Mouse (Mus musculus): ENCODE data around the gene Nxf1. TPM values are rescaled to one million over a fixed set of nuclear protein-coding genes. Genes with fewer than 3 reads are reported as not detected.

The Nxf1 gene
- polyA plus RNA-seq, 1 experiment from 2014 or later = 39.4 TPM

Other genes starting within 250 kb of the Nxf1 start
- not detected for gene Slc22a8, start 165.8 kb upstream of the Nxf1 start, polyA plus RNA-seq (2014; fragmentation: Illumina TruSeq; extraction: RNeasy Lipid Tissue Mini Kit (QIAGEN cat#74804); ENCODE audit: low read depth, low replicate concordance)
- gene Slc22a6, start 139.0 kb upstream of the Nxf1 start, polyA plus RNA-seq (2014; fragmentation: Illumina TruSeq; extraction: RNeasy Lipid Tissue Mini Kit (QIAGEN cat#74804); ENCODE audit: low read depth, low replicate concordance) = not detected
- gene Chrm1, start 93.3 kb upstream of the Nxf1 start, polyA plus RNA-seq (2014; fragmentation: Illumina TruSeq; extraction: RNeasy Lipid Tissue Mini Kit (QIAGEN cat#74804); ENCODE audit: low read depth, low replicate concordance) = 0.08 TPM
- 49.2 TPM for gene Slc3a2, start 33.7 kb upstream of the Nxf1 start, polyA plus RNA-seq (2014; fragmentation: Illumina TruSeq; extraction: RNeasy Lipid Tissue Mini Kit (QIAGEN cat#74804); ENCODE audit: low read depth, low replicate concordance)
- gene Wdr74, start 21.2 kb upstream of the Nxf1 start, polyA plus RNA-seq (2014; fragmentation: Illumina TruSeq; extraction: RNeasy Lipid Tissue Mini Kit (QIAGEN cat#74804); ENCODE audit: low read depth, low replicate concordance) = 8.7 TPM
- not detected for gene 1700092M07Rik, start 16.4 kb upstream of the Nxf1 start, polyA plus RNA-seq (2014; fragmentation: Illumina TruSeq; extraction: RNeasy Lipid Tissue Mini Kit (QIAGEN cat#74804); ENCODE audit: low read depth, low replicate concordance)
- gene Stx5a, start 15.7 kb upstream of the Nxf1 start, polyA plus RNA-seq (2014; fragmentation: Illumina TruSeq; extraction: RNeasy Lipid Tissue Mini Kit (QIAGEN cat#74804); ENCODE audit: low read depth, low replicate concordance) = 45.2 TPM
- 19.2 TPM for gene Tmem223, start 13.9 kb downstream of the Nxf1 start, polyA plus RNA-seq (2014; fragmentation: Illumina TruSeq; extraction: RNeasy Lipid Tissue Mini Kit (QIAGEN cat#74804); ENCODE audit: low read depth, low replicate concordance)
- gene Tmem179b, start 17.4 kb downstream of the Nxf1 start, polyA plus RNA-seq (2014; fragmentation: Illumina TruSeq; extraction: RNeasy Lipid Tissue Mini Kit (QIAGEN cat#74804); ENCODE audit: low read depth, low replicate concordance) = 30.8 TPM
- not detected for gene Taf6l, start 29.3 kb downstream of the Nxf1 start, polyA plus RNA-seq (2014; fragmentation: Illumina TruSeq; extraction: RNeasy Lipid Tissue Mini Kit (QIAGEN cat#74804); ENCODE audit: low read depth, low replicate concordance)
- gene Polr2g, start 41.5 kb downstream of the Nxf1 start, polyA plus RNA-seq (2014; fragmentation: Illumina TruSeq; extraction: RNeasy Lipid Tissue Mini Kit (QIAGEN cat#74804); ENCODE audit: low read depth, low replicate concordance) = 19.2 TPM
- not detected for gene Zbtb3, start 45.5 kb downstream of the Nxf1 start, polyA plus RNA-seq (2014; fragmentation: Illumina TruSeq; extraction: RNeasy Lipid Tissue Mini Kit (QIAGEN cat#74804); ENCODE audit: low read depth, low replicate concordance)
- 27.0 TPM for gene Ttc9c, start 62.3 kb downstream of the Nxf1 start, polyA plus RNA-seq (2014; fragmentation: Illumina TruSeq; extraction: RNeasy Lipid Tissue Mini Kit (QIAGEN cat#74804); ENCODE audit: low read depth, low replicate concordance)
- gene Hnrnpul2, start 62.9 kb downstream of the Nxf1 start, polyA plus RNA-seq (2014; fragmentation: Illumina TruSeq; extraction: RNeasy Lipid Tissue Mini Kit (QIAGEN cat#74804); ENCODE audit: low read depth, low replicate concordance) = 49.7 TPM
- not detected for gene AC129217.1, start 72.7 kb downstream of the Nxf1 start, polyA plus RNA-seq (2014; fragmentation: Illumina TruSeq; extraction: RNeasy Lipid Tissue Mini Kit (QIAGEN cat#74804); ENCODE audit: low read depth, low replicate concordance)
- 6.6 TPM for gene Bscl2, start 80.4 kb downstream of the Nxf1 start, polyA plus RNA-seq (2014; fragmentation: Illumina TruSeq; extraction: RNeasy Lipid Tissue Mini Kit (QIAGEN cat#74804); ENCODE audit: low read depth, low replicate concordance)
- not detected for gene Gng3, start 82.1 kb downstream of the Nxf1 start, polyA plus RNA-seq (2014; fragmentation: Illumina TruSeq; extraction: RNeasy Lipid Tissue Mini Kit (QIAGEN cat#74804); ENCODE audit: low read depth, low replicate concordance)
- not detected for gene Lrrn4cl, start 93.7 kb downstream of the Nxf1 start, polyA plus RNA-seq (2014; fragmentation: Illumina TruSeq; extraction: RNeasy Lipid Tissue Mini Kit (QIAGEN cat#74804); ENCODE audit: low read depth, low replicate concordance)
- 32.8 TPM for gene Ubxn1, start 114.4 kb downstream of the Nxf1 start, polyA plus RNA-seq (2014; fragmentation: Illumina TruSeq; extraction: RNeasy Lipid Tissue Mini Kit (QIAGEN cat#74804); ENCODE audit: low read depth, low replicate concordance)
- 2.7 TPM for gene Uqcc3, start 123.8 kb downstream of the Nxf1 start, polyA plus RNA-seq (2014; fragmentation: Illumina TruSeq; extraction: RNeasy Lipid Tissue Mini Kit (QIAGEN cat#74804); ENCODE audit: low read depth, low replicate concordance)
- gene Lbhd1, start 126.7 kb downstream of the Nxf1 start, polyA plus RNA-seq (2014; fragmentation: Illumina TruSeq; extraction: RNeasy Lipid Tissue Mini Kit (QIAGEN cat#74804); ENCODE audit: low read depth, low replicate concordance) = 49.1 TPM
- gene Gm49403, start 126.9 kb downstream of the Nxf1 start, polyA plus RNA-seq (2014; fragmentation: Illumina TruSeq; extraction: RNeasy Lipid Tissue Mini Kit (QIAGEN cat#74804); ENCODE audit: low read depth, low replicate concordance) = not detected
- 9.1 TPM for gene 1810009A15Rik, start 131.8 kb downstream of the Nxf1 start, polyA plus RNA-seq (2014; fragmentation: Illumina TruSeq; extraction: RNeasy Lipid Tissue Mini Kit (QIAGEN cat#74804); ENCODE audit: low read depth, low replicate concordance)
- not detected for gene Gm49416, start 131.9 kb downstream of the Nxf1 start, polyA plus RNA-seq (2014; fragmentation: Illumina TruSeq; extraction: RNeasy Lipid Tissue Mini Kit (QIAGEN cat#74804); ENCODE audit: low read depth, low replicate concordance)
- 0.77 TPM for gene Ints5, start 135.9 kb downstream of the Nxf1 start, polyA plus RNA-seq (2014; fragmentation: Illumina TruSeq; extraction: RNeasy Lipid Tissue Mini Kit (QIAGEN cat#74804); ENCODE audit: low read depth, low replicate concordance)
- 79.5 TPM for gene Ganab, start 141.0 kb downstream of the Nxf1 start, polyA plus RNA-seq (2014; fragmentation: Illumina TruSeq; extraction: RNeasy Lipid Tissue Mini Kit (QIAGEN cat#74804); ENCODE audit: low read depth, low replicate concordance)
- 6.2 TPM for gene B3gat3, start 163.3 kb downstream of the Nxf1 start, polyA plus RNA-seq (2014; fragmentation: Illumina TruSeq; extraction: RNeasy Lipid Tissue Mini Kit (QIAGEN cat#74804); ENCODE audit: low read depth, low replicate concordance)
- 0.50 TPM for gene Rom1, start 172.3 kb downstream of the Nxf1 start, polyA plus RNA-seq (2014; fragmentation: Illumina TruSeq; extraction: RNeasy Lipid Tissue Mini Kit (QIAGEN cat#74804); ENCODE audit: low read depth, low replicate concordance)
- 5.5 TPM for gene Eml3, start 172.5 kb downstream of the Nxf1 start, polyA plus RNA-seq (2014; fragmentation: Illumina TruSeq; extraction: RNeasy Lipid Tissue Mini Kit (QIAGEN cat#74804); ENCODE audit: low read depth, low replicate concordance)
- 28.0 TPM for gene Mta2, start 184.8 kb downstream of the Nxf1 start, polyA plus RNA-seq (2014; fragmentation: Illumina TruSeq; extraction: RNeasy Lipid Tissue Mini Kit (QIAGEN cat#74804); ENCODE audit: low read depth, low replicate concordance)
- 2.6 TPM for gene Tut1, start 196.8 kb downstream of the Nxf1 start, polyA plus RNA-seq (2014; fragmentation: Illumina TruSeq; extraction: RNeasy Lipid Tissue Mini Kit (QIAGEN cat#74804); ENCODE audit: low read depth, low replicate concordance)
- 44.9 TPM for gene Eef1g, start 210.0 kb downstream of the Nxf1 start, polyA plus RNA-seq (2014; fragmentation: Illumina TruSeq; extraction: RNeasy Lipid Tissue Mini Kit (QIAGEN cat#74804); ENCODE audit: low read depth, low replicate concordance)
- gene Ahnak, start 232.2 kb downstream of the Nxf1 start, polyA plus RNA-seq (2014; fragmentation: Illumina TruSeq; extraction: RNeasy Lipid Tissue Mini Kit (QIAGEN cat#74804); ENCODE audit: low read depth, low replicate concordance) = 3.2 TPM

Data from liver, adult 10 weeks (tissue).